Mouse (Mus musculus) retina, postnatal 7 days (tissue): Measurements from ENCODE around the gene Cda.
A peak's percentile ranks its signal among the peaks of the same experiment; 100 is the strongest.
"Not testable (repeated sequence)": the region's sequence is repeated elsewhere in the genome, so short reads cannot be mapped to it uniquely, and the experiment has no call there.

ENCODE experiments used
- DNase-seq: peaks from one replicate; pipeline ENCODE4 v3.0.0-alpha.2; 2012; ENCODE audit warnings: low read depth, low spot score

Gene Cda

GRCm38 (mm10) chr4:138335648-138336047 lies 32.1 kb downstream of the Cda start:
- no peak for DNase-seq

- DNase-seq: no peak
Measured at GRCm38 (mm10) chr4:138335036-138335435, 32.8 kb downstream of the Cda start.

GRCm38 (mm10) chr4:138333135-138333534 lies 34.7 kb downstream of the Cda start:
- no peak for DNase-seq

GRCm38 (mm10) chr4:138331647-138332046 lies 36.1 kb downstream of the Cda start:
- DNase-seq: no peak

- peak; percentile 86 for DNase-seq
Measured at GRCm38 (mm10) chr4:138330264-138330671, 37.5 kb downstream of the Cda start.

- DNase-seq: no peak
Measured at GRCm38 (mm10) chr4:138327891-138328470, 39.8 kb downstream of the Cda start.

- DNase-seq: not testable (repeated sequence)
Measured at GRCm38 (mm10) chr4:138327155-138327554, 40.6 kb downstream of the Cda start.

GRCm38 (mm10) chr4:138326077-138326695 lies 41.6 kb downstream of the Cda start, which contains the start of gene Pink1:
TSS of gene Pink1 (minus strand) at chr4:138326307.
- peak; percentile 77 for DNase-seq

GRCm38 (mm10) chr4:138325466-138326076 lies 42.2 kb downstream of the Cda start:
- peak; percentile 78 for DNase-seq

GRCm38 (mm10) chr4:138324451-138324850 lies 43.3 kb downstream of the Cda start:
- DNase-seq: no peak

- no peak for DNase-seq
Measured at GRCm38 (mm10) chr4:138323753-138324152, 44.0 kb downstream of the Cda start.

- no peak for DNase-seq
Measured at GRCm38 (mm10) chr4:138322692-138323091, 45.1 kb downstream of the Cda start.

- no peak for DNase-seq
Measured at GRCm38 (mm10) chr4:138321488-138321887, 46.3 kb downstream of the Cda start.

GRCm38 (mm10) chr4:138320711-138321110 lies 47.1 kb downstream of the Cda start:
- no peak for DNase-seq

- DNase-seq: peak; percentile 81
Measured at GRCm38 (mm10) chr4:138319508-138319907, 48.3 kb downstream of the Cda start.

- peak; percentile 49 for DNase-seq
Measured at GRCm38 (mm10) chr4:138318509-138319266, 49.1 kb downstream of the Cda start.

GRCm38 (mm10) chr4:138316369-138316768 lies 51.4 kb downstream of the Cda start:
- no peak for DNase-seq

GRCm38 (mm10) chr4:138315781-138316180 lies 52.0 kb downstream of the Cda start:
- DNase-seq: no peak

GRCm38 (mm10) chr4:138313795-138314194 lies 54.0 kb downstream of the Cda start:
- DNase-seq: no peak

- DNase-seq: no peak
Measured at GRCm38 (mm10) chr4:138313021-138313420, 54.8 kb downstream of the Cda start.

- DNase-seq: no peak
Measured at GRCm38 (mm10) chr4:138312105-138312504, 55.7 kb downstream of the Cda start.

- DNase-seq: peak; percentile 53
Measured at GRCm38 (mm10) chr4:138311595-138311994, 56.2 kb downstream of the Cda start.
